Mouse (Mus musculus): ENCODE results near the gene Abcc3.
A peak's percentile ranks its signal among the peaks of the same experiment; 100 is the strongest.

Gene Abcc3

GRCm38 (mm10) chr11:94326961-94327411, 65.8 kb downstream of the Abcc3 start:
- peak in 1 of 2 experiments; percentile 51 for DNase-seq (ENCODE audit: low spot score in 2 of 2)

- no peak for DNase-seq (ENCODE audit: low spot score in 2 of 2)
Observed at GRCm38 (mm10) chr11:94324618-94325017, 68.2 kb downstream of the Abcc3 start.

- no peak for DNase-seq (ENCODE audit: low spot score in 2 of 2)
Observed at GRCm38 (mm10) chr11:94323271-94323925, 69.4 kb downstream of the Abcc3 start.

DNA sequence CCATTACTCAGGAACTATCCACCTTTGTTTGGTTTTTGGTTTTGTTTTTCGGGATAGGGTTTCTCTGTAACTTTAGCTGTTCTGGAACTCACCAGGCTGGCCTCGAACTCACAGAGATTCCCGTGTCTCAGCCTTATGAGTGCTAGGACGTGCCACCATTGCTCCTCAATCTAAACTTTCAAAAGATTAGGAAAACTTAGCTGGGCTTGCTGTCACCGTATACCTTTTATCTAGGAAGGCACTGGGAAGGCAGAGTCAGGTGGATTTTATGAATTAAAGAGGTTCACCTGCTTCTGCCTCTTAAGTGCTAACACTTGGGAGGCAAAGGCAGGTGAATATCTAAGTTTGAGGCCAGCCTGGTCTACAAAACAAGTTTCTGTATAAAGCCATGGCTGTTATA, 70.2 kb downstream of the Abcc3 start:
- no peak for DNase-seq (ENCODE audit: low spot score in 2 of 2)

GRCm38 (mm10) chr11:94321931-94322400, 70.8 kb downstream of the Abcc3 start, which contains the start of gene Luc7l3:
Luc7l3 (minus strand) TSS chr11:94321988.
- DNase-seq (ENCODE audit: low spot score in 2 of 2), result peak; percentile 95 to 96

DNA sequence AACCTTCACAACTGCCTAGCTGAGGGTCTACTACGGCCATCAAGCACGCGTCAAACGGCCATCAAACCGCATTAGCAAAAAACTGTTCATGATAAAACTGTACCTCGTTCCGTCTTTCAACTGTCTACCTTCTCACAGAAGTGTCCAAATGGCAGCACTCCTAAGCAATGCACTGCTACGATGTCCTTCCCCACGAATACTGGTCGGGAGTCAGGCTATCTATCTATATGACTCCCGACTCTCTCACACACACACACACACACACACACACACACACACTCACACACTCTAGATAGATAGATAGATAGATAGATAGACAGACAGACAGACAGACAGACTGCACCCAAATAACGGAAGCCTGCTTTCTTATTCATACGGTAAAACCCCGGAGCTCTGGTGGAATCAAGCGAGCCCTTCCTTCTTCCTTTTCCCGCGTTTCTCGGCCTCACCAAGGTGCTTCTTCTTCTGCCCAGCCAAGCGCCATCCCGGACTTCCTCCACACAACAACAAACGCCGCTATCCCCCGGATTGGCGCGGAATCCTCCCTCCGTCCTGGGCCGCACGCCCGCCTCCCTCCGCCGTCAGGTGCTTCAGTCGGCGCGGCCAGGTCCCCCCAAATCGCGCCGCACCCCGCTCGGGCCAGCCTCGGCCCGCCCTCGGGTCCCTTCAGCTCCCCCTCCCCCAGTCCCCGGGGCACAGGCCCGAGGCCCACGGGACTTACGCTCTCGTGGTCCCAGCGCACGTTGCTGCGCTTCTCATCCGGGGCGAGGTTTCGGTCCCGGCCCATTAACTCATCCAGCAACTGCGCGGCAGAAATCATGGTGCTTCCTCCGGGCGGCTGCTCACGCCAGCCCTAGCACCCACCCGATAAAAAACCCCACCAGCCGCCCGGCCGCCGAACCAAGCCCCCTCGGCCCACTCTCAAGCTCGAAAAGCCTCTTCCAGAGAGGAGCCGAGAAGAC, 71.5 kb downstream of the Abcc3 start:
- peak in 1 of 2 experiments; percentile 68 for DNase-seq (ENCODE audit: low spot score in 2 of 2)

DNA sequence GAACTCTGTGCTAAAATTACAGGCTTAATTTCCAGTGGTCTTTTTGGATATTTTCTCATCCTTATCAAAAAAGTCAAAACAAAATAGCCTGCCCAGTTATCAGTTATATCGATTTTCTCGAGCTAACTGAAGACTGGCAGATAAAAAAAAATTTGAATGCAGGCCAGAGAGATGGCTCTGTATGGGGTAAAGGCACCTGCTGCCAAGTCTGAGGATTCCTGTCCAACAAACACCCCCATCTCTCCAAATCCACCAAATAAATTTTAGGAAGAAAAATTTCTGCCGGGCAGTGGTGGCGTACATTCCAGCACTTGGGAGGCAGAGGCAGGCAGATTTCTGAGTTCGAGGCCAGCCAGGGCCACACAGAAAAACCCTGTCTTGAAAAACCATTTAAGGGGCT, 74.7 kb downstream of the Abcc3 start:
- no peak for DNase-seq (ENCODE audit: low spot score in 2 of 2)

DNA sequence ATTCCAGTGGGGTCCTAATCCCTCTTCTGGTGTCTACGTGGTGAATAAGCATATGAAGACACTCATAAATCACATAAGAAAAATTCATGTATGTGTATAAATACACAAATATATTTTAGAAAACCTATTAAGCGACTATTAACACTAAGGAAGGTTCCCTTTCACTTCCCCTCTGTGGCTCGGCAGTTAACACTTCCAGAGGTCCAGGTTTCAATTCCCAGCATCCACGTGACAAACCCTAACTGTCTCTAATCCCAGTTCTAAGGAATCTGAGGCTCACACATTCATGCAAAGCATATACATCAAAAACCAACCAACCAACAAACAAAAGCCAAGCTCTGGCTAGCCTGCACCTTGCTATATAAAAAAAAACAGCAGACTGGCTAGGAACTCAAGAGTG, 75.3 kb downstream of the Abcc3 start:
- no peak for DNase-seq (ENCODE audit: low spot score in 2 of 2)

GRCm38 (mm10) chr11:94317014-94317413, 75.8 kb downstream of the Abcc3 start:
- DNase-seq (ENCODE audit: low spot score in 2 of 2), result no peak

DNA sequence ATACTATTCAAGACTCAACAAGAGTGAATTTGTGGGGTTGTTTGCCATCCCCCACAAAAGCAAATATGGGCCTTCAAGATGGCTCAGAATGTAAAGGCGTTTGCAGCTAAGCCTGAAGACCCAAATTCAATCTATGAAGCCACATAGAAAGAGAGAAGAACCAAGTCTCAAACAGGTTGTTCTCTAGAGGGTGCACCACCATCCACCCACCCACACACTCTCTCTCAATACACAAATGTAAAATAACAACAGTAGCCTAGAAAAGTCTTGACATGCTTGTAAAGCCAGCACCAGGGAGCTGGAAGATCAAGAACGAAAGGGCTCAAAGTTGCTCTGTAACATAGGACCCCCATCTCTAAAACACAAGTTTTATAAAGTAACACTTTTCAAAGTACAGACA, 76.3 kb downstream of the Abcc3 start:
- DNase-seq (ENCODE audit: low spot score in 2 of 2), result no peak

- DNase-seq (ENCODE audit: low spot score in 2 of 2), result no peak
Observed at GRCm38 (mm10) chr11:94315308-94315707, 77.5 kb downstream of the Abcc3 start.

DNA sequence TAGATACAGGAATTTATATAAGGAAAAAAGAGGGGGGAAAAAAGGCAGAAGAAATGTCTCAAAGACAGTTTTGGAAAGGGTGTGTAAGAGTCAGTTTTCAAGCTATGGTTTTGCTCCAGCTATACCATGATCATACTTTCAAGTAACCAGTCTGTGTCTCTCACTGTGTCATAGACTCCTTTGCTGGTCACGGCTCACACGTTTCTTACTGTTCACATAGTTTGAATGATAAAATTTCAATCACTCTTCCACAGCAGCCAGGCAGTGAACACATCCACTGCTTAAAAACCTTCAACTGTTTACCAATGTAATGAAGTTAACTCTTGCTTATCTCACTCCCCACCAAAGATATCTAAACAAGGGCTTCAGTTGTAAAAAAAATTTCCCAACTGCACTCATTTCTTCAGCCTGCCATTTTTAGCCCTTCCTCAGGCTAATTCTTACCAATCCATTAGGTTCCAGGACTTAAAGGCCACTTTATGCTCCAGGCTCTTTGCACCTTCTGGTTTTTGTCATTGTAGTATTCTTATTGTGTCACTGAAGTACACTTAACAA, 78.6 kb downstream of the Abcc3 start:
- DNase-seq (ENCODE audit: low spot score in 2 of 2), result no peak

DNA sequence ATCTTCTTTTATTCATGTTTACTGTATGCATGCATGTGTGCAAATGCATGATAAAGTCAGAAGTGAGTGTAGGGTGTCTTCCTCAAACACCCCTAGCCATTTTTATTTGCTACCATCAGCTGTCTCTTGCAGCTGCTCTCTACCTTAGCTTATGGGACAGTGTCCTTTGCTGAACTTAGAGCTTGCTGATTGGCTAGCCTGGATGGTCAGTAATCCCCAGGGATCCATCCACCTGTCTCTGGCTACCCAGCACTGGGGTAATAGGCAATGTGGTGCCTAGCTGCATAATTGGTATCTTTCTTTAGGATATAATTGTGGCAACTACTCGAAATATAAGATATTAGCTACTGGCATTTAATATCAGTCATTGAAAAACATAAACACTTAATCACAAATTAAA, 80.1 kb downstream of the Abcc3 start:
- no peak for DNase-seq (ENCODE audit: low spot score in 2 of 2)

GRCm38 (mm10) chr11:94294996-94295845, 97.6 kb downstream of the Abcc3 start:
- no peak for DNase-seq (ENCODE audit: low spot score in 2 of 2)

All from right cerebral cortex, postnatal 10 days (tissue).